Mouse (Mus musculus) lung, embryonic 14.5 days (tissue): Measurements from ENCODE around the gene Polrmt. TPM values are rescaled to one million over a fixed set of nuclear protein-coding genes. Genes with fewer than 3 reads are reported as not detected.
"Not testable (repeated sequence)": the region's sequence is repeated elsewhere in the genome, so short reads cannot be mapped to it uniquely, and the experiment has no call there.

ENCODE experiments used
- ATAC-seq: fragments of 200-750 bp; cut with Nextera tagmentation; 2 replicates; pipeline ENCODE4 v1.8.0; 2017; ENCODE audit warnings: mild to moderate bottlenecking, moderate TSS enrichment, moderate library complexity; ENCODE audit not compliant: insufficient read depth
- DNase-seq: peaks from one replicate; pipeline ENCODE4 v3.0.0-alpha.2; 2015
- H3K27ac ChIP-seq: fragments of 300-500 bp; sonication (generic); 2 replicates; pipeline ENCODE4 v1.5.1; 2014; ENCODE audit warnings: low read depth, mild to moderate bottlenecking, moderate library complexity
- H3K27me3 ChIP-seq: fragments of 300-500 bp; sonication (generic); 2 replicates; pipeline ENCODE4 v1.6.1; 2014; ENCODE audit warnings: low read length, control low read depth; ENCODE audit not compliant: insufficient read depth
- H3K36me3 ChIP-seq: fragments of 300-500 bp; sonication (generic); 2 replicates; pipeline ENCODE4 v1.6.1; 2014; ENCODE audit warnings: control low read depth; ENCODE audit not compliant: insufficient read depth
- H3K4me1 ChIP-seq: fragments of 300-500 bp; sonication (generic); 2 replicates; pipeline ENCODE4 v1.6.1; 2014; ENCODE audit warnings: antibody characterized with exemption, control low read depth; ENCODE audit not compliant: insufficient read depth
- H3K4me2 ChIP-seq: fragments of 300-500 bp; sonication (generic); 2 replicates; pipeline ENCODE4 v1.6.1; 2014; ENCODE audit warnings: mild to moderate bottlenecking
- H3K4me3 ChIP-seq: fragments of 300-500 bp; sonication (generic); 2 replicates; pipeline ENCODE4 v1.5.1; 2014; ENCODE audit warnings: low read depth, low read length
- H3K9ac ChIP-seq: fragments of 300-500 bp; sonication (generic); 2 replicates; pipeline ENCODE4 v1.6.1; 2014
- H3K9me3 ChIP-seq: fragments of 300-500 bp; sonication (generic); 2 replicates; pipeline ENCODE4 v1.6.1; 2016; ENCODE audit warnings: low read depth, low read length, control low read depth
- CTCF ChIP-seq: IDR thresholded peaks from 2 replicates; pipeline ENCODE4 v1.5.1; 2016; ENCODE audit warnings: antibody characterized with exemption, low read depth
- WGBS: fragments of 180-500 bp; shearing (Covaris S2); extraction: QIAGEN DNeasy Blood & Tissue Kit; methylation state at CpG from one replicate; pipeline ENCODE4 v1.1.7; 2014; 5-methylcytosine and 5-hydroxymethylcytosine counted together
- polyA plus RNA-seq: library from polyadenylated mRNA; unstranded; fragments of >200 nt; fragmentation: Nextera tagmentation; extraction: Ambion mirVana; gene quantifications from 2 replicates; pipeline ENCODE4 v1.2.1, GENCODE M21; 2014

Gene Polrmt
- polyA plus RNA-seq, 1 experiment from 2014 or later, result 44.2 TPM

DNA sequence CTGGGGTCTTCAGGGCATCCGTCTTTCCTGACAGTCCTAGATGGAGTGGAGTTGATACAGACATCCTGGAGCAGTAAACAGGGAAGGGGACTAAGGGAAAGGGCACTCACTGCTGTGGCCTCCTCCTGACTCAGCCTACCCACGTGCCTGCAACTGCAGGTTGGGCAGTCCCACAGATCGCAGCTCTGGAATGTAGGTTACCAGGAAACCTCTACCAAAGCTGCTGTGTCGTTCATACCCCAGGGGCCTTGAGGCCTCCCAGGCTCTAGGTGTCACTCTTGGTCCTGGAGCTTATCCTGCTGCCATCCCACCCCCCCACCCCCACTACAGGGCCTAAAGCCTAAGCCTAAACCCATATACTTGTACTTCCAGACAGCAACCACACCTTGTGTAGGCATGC lies 38.6 kb downstream of the Polrmt start:
- DNase-seq, result no peak

DNA sequence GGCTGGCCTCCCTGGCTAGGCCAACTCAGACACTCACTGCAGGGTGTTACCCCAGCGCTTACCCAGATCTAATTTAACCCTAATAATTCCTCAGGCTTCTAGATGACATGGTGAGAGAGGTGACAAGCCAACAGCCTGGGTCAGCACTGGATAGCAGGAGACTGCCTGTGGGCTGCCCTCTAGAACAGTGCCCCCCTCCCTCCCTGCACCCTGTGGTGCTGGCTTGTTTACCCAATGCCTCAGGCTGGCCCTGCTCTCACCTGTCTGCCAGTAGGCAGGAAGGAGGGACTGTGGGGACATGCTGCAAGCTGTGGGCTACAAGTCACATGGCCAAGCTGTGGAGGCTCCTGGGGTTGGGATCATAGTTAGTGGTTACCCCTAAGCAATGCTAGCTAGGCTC lies 39.2 kb downstream of the Polrmt start:
- peaks cover 6% of the 10 kb centered on the region for H3K4me1 ChIP-seq
- H3K4me3 ChIP-seq, result peak overlapping the region; percentile 81; the same call in 1 of the 2 replicates
- TF ChIP-seq CTCF, result no peak
- H3K9me3 ChIP-seq, result no peaks in the 10 kb centered on the region
- peak overlapping the region; percentile 77 for H3K4me2 ChIP-seq
- H3K36me3 ChIP-seq, result peaks cover 60% of the 10 kb centered on the region
- DNase-seq (no peak), ATAC-seq (no peak)
- WGBS, result 75% methylated on average over 1 of the region's 1 CpGs
- H3K27me3 ChIP-seq, result no peaks in the 10 kb centered on the region
- no peak overlapping the region for H3K9ac ChIP-seq
- no peak overlapping the region for H3K27ac ChIP-seq

More for the DNA sequence above, 38.6 kb downstream of the Polrmt start:
- no peak overlapping the region for H3K4me3 ChIP-seq
- peaks cover 62% of the 10 kb centered on the region for H3K36me3 ChIP-seq
- ATAC-seq, result no peak
- H3K27me3 ChIP-seq, result no peaks in the 10 kb centered on the region
- no peaks in the 10 kb centered on the region for H3K9me3 ChIP-seq
- TF ChIP-seq CTCF, result no peak
- peaks cover 6% of the 10 kb centered on the region for H3K4me1 ChIP-seq
- H3K27ac ChIP-seq, result no peak overlapping the region
- peak overlapping the region; percentile 77 for H3K4me2 ChIP-seq
- 47% methylated on average over 4 of the region's 4 CpGs for WGBS
- H3K9ac ChIP-seq, result no peak overlapping the region

DNA sequence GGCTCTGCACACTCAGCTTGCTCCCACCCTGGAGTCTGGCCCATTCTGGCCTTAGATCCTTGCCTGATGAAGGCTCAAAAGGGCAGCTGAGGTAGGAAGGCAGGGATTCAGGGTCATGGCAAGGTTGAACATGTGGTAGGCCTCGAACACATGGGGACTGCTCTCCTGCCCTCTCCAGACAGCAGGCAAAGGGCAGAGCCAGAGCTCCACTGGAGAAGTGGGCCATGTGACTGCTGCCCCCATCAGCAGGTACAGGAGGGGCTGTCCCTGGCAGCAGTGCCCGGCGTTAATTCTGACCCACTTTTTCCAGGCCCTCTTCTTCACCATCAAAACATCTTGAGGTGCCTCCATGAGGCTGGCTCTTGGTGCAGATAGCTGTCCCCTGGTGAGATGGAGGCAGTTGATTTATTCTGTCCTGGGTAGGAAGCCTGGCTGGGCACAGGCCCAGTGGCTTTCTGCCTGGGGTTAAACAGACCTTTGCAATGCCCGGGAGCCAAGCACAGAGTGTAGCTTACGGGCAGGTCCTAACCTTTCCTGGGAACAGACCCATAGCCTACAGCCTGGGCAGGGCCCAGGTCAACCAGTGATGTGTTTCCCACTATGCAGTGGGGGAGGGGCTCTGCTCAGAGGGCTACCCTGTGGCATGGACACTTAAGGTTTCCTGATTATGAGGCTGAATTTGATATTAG lies 39.8 kb downstream of the Polrmt start:
- no peaks in the 10 kb centered on the region for H3K27me3 ChIP-seq
- 73% methylated on average over 5 of the region's 5 CpGs for WGBS
- H3K36me3 ChIP-seq, result peaks cover 54% of the 10 kb centered on the region
- no peak for DNase-seq
- no peak for ATAC-seq
- no peak overlapping the region; the same call in 1 of the 2 replicates for H3K27ac ChIP-seq
- peaks cover 6% of the 10 kb centered on the region for H3K4me1 ChIP-seq
- H3K4me2 ChIP-seq, result peak overlapping the region; percentile 77
- TF ChIP-seq CTCF, result no peak
- no peaks in the 10 kb centered on the region for H3K9me3 ChIP-seq
- peak overlapping the region; percentile 94 for H3K9ac ChIP-seq
- H3K4me3 ChIP-seq, result peak overlapping the region; percentile 81

DNA sequence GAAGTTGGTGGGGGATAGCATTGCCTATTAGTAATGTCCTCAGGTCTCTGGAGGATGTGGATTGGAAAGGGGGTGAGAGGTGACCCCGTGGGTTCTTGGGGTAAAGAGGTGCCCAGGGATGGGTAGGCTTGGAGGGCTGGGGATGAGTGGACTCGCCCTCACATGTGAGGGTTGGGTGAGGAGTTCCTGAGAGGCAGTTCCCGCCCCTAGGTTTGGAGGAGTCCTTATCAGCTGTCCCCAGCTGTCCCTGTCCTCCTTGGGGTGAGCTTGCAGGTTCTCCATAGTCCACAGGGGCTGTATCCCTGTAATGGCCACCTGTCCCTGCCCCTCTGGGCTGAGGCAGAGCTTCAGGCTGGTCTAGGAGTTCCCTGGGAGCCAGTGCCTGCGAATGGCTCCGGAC lies 40.4 kb downstream of the Polrmt start:
- Histone ChIP-seq H3K4me2 (peak overlapping the region; percentile 77), H3K4me1 (peaks cover 8% of the 10 kb centered on the region), H3K9ac (peak overlapping the region; percentile 94), H3K9me3 (no peaks in the 10 kb centered on the region), H3K27me3 (no peaks in the 10 kb centered on the region), H3K4me3 (peak overlapping the region; percentile 81), H3K36me3 (peaks cover 48% of the 10 kb centered on the region), H3K27ac (peak overlapping the region; percentile 30; the same call in 1 of the 2 replicates)
- no peak for TF ChIP-seq CTCF
- no peak for ATAC-seq
- 67% methylated on average over 5 of the region's 5 CpGs for WGBS
- DNase-seq, result no peak

DNA sequence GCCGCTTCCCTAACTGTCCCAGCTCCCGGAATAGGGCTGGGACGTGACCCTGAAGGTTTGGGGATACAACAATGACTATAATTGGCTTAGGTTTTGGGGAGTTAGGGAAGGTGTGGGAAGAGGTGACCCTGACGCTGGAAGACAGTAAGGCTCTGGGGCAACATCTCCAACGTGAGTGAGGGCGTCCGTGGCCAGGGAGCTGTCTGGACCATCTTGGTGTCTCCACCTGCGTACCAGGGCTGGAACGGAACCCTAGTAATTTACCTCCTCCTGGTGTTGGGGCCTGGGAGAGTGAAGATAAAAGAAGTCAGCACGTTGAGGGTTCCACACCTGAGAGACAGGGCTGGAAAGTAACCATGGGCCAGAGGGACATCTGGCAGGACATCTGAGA lies 41.4 kb downstream of the Polrmt start:
- no peak for TF ChIP-seq CTCF
- Histone ChIP-seq H3K27ac (peak overlapping the region; percentile 88), H3K4me2 (peak overlapping the region; percentile 77), H3K4me1 (peaks cover 9% of the 10 kb centered on the region), H3K4me3 (peak overlapping the region; percentile 81), H3K36me3 (peaks cover 38% of the 10 kb centered on the region), H3K9me3 (no peaks in the 10 kb centered on the region), H3K9ac (peak overlapping the region; percentile 94), H3K27me3 (no peaks in the 10 kb centered on the region)
- 2% methylated on average over 10 of the region's 10 CpGs for WGBS
- no peak for ATAC-seq
- no peak for DNase-seq

DNA sequence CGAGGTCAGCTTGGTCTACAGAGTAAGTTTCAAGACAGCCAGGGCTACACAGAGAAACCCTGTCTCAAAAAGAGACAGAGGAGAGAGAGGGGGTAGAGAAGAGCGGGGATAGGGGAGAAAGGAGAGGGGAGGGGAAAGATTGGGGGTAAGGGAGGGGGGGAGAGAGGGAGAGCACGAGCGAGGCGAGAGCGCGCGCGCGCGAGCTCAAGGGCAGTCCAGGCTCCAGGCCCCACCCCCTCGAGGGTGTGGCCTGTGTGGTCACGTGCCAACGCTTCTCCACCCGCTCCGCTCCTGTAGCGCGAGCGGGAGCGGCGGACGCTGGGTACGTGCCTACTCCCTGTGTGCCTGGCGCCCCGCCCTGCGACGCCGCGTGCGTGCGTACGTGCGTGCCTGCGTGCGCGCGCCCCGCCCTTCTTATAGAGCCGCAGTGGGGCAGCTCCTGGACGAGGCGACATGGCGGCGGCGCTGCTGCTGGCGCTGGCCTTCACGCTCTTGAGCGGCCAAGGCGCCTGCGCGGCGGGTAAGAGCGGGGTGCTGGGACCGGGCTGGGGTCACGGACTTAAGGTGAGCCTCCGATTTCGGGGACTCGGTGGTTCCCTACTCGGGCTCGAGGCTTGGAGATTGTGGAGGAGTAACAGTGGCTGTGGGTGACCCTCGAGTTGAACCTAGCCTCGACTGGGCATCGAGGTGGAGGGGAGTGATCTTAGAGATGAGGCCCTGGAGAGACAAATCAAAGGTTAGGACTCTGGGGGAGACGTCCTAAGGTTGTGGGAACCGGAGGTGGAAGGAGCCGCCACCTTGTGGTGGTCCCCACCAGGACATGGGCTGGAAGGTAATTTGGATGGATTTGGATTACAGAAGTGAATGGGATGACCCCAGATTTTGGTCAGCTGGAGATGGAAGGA lies 42.1 kb downstream of the Polrmt start, which contains the start of gene Bsg:
Gene Bsg (plus strand): TSS at position 427 of the 905 bp plus-strand sequence.
- DNase-seq (peak; percentile 100), ATAC-seq (peak; percentile 95)
- Histone ChIP-seq H3K9ac (peak within 1 kb of the TSS; percentile 94), H3K27ac (peak within 1 kb of the TSS; percentile 88), H3K9me3 (no peaks in the 10 kb centered on the region), H3K4me2 (peak within 1 kb of the TSS; percentile 77), H3K36me3 (peaks cover 32% of the 10 kb centered on the region), H3K4me1 (peaks cover 9% of the 10 kb centered on the region), H3K27me3 (no peaks in the 10 kb centered on the region), H3K4me3 (peak within 1 kb of the TSS; percentile 81)
- peak; percentile 74 for TF ChIP-seq CTCF
- under 1% methylated on average over 65 of the region's 65 CpGs for WGBS

DNA sequence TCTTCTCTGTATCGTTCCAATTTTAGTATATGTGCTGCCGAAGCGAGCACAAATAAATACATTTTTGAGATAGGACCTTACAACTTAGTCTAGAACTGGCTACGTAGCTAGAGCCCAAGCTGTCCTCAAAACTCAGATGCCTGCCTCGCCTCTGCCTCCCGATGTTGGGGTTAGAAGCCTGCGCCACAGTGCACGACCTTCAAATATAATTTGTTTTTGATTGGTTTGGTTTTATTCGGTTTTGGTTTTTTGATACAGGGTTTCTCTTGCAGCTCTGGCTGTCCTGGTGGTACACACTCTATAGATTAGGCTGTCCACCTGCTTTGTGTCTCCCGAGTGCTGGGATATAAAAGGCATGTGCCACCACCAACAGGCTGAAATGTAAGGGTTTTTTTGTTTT lies 42.8 kb downstream of the Polrmt start:
- peaks cover 24% of the 10 kb centered on the region for H3K36me3 ChIP-seq
- no peak for DNase-seq

DNA sequence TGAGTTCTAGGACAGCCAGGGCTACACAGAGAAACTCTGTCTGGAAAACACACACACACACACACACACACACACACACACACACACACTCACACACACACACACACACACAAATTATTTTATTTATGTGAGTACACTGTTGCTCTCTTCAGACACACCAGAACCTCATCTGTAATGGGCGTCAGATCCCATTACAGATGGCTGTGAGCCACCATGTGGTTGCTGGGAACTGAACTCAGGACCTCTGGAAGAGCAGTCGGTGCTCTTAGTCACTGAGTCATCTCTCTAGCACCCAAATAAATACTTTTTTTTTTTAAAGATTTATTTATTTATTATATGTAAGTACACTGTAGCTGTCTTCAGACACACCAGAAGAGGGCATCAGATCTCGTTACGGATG lies 43.4 kb downstream of the Polrmt start:
- 76% methylated on average over 3 of the region's 4 CpGs for WGBS
- H3K4me2 ChIP-seq, H3K27me3 ChIP-seq, H3K9me3 ChIP-seq, DNase-seq, ATAC-seq, H3K27ac ChIP-seq, H3K4me3 ChIP-seq, H3K4me1 ChIP-seq, H3K9ac ChIP-seq: not testable (repeated sequence)
- H3K36me3 ChIP-seq, result peaks cover 21% of the 10 kb centered on the region

More for the DNA sequence above, 42.8 kb downstream of the Polrmt start:
- peak overlapping the region; percentile 61 for H3K4me2 ChIP-seq
- no peaks in the 10 kb centered on the region for H3K27me3 ChIP-seq
- peak overlapping the region; percentile 81 for H3K4me3 ChIP-seq
- no peak overlapping the region for H3K27ac ChIP-seq
- no peaks in the 10 kb centered on the region for H3K9me3 ChIP-seq
- peak overlapping the region; percentile 42; the same call in 1 of the 2 replicates for H3K9ac ChIP-seq
- no peak for ATAC-seq
- peaks cover 9% of the 10 kb centered on the region for H3K4me1 ChIP-seq
- TF ChIP-seq CTCF, result no peak
- WGBS, result 73% methylated on average over 10 of the region's 10 CpGs
